Mouse (Mus musculus): ENCODE results near the gene Grin2d. TPM values are rescaled to one million over a fixed set of nuclear protein-coding genes. Genes with fewer than 3 reads are reported as not detected.

The Grin2d gene
- polyA plus RNA-seq, 2 experiments: 0.61 to 4.9 TPM

DNA sequence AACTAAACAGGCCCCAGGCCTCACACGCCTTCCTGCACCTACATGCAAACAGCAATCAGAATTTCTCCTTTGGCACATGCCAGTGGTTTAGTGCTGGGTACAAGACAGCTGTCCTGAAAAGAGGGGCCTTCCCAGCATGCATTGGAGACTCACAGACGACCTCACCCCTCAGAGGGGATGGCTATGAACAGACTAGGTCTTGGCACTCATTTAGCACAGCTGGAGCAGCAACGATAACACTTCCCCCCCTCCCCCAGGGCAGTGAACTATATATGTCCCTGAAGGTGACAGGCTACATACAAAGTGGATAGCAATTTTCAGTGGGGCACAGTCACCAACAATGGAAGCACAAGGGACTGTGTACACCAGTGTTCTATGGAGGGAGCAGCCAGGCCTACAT is 13.7 kb downstream of the Grin2d start:
- no peak overlapping the region for H3K4me2 ChIP-seq (replicated peaks; ENCODE audit: low read depth, low read length, severe bottlenecking)
- TF ChIP-seq POLR2A (IDR thresholded peaks at IDR 0.05; ENCODE audit: borderline replicate concordance, extremely low read depth, insufficient read depth, insufficient read length): no peak
- 67% methylated on average over 3 of the region's 3 CpGs for WGBS
- H3K4me3 ChIP-seq (replicated peaks; ENCODE audit: low read length): no peak overlapping the region
- H3K36me3 ChIP-seq (ENCODE audit: control insufficient read depth, insufficient read depth, low read length): no peaks in the 10 kb centered on the region
- no peak for ATAC-seq (ENCODE audit: low FRiP score, low read depth)
- H3K4me1 ChIP-seq (ENCODE audit: control insufficient read depth, insufficient read depth, low read length): peaks cover 14% of the 10 kb centered on the region
- no peak overlapping the region for H3K9ac ChIP-seq (ENCODE audit: low read depth, low read length, severe bottlenecking)
- H3K27me3 ChIP-seq (ENCODE audit: control insufficient read depth, insufficient read depth, low read length): peaks cover 13% of the 10 kb centered on the region; the same call in 1 of the 2 replicates
- no peak for DNase-seq (ENCODE audit: low spot score)
- H3K9me3 ChIP-seq (ENCODE audit: control insufficient read depth, low read length): no peaks in the 10 kb centered on the region
- no peak overlapping the region for H3K27ac ChIP-seq (replicated peaks; ENCODE audit: low read depth, low read length)

DNA sequence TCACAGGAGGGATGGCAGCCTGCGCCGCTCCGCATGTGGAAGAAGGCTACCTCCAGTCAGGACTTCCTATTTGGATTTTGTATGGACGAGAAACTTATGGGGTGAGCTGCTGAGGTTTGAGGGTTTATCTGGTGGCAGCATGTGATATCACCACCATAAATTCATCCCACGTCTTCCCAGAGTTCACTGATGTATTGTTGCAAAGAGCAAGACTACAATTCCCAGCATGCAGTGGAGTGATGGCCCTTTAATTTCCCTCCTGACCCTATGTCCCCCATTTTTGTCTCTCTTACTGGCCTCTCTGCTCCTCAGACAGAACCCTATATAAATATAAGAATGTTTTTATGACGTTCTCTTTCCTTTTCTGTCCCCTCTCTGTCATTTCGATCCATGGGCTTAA is 15.4 kb downstream of the Grin2d start:
- TF ChIP-seq POLR2A (IDR thresholded peaks at IDR 0.05; ENCODE audit: borderline replicate concordance, extremely low read depth, insufficient read depth, insufficient read length): no peak
- Histone ChIP-seq H3K36me3 (ENCODE audit: control insufficient read depth, insufficient read depth, low read length) (no peaks in the 10 kb centered on the region), H3K4me2 (replicated peaks; ENCODE audit: low read depth, low read length, severe bottlenecking) (no peak overlapping the region), H3K27me3 (ENCODE audit: control insufficient read depth, insufficient read depth, low read length) (peaks cover 10% of the 10 kb centered on the region; the same call in 1 of the 2 replicates), H3K4me1 (ENCODE audit: control insufficient read depth, insufficient read depth, low read length) (peaks cover 9% of the 10 kb centered on the region), H3K4me3 (replicated peaks; ENCODE audit: low read length) (no peak overlapping the region), H3K9me3 (ENCODE audit: control insufficient read depth, low read length) (no peaks in the 10 kb centered on the region), H3K9ac (ENCODE audit: low read depth, low read length, severe bottlenecking) (no peak overlapping the region), H3K27ac (replicated peaks; ENCODE audit: low read depth, low read length) (no peak overlapping the region)
- WGBS: 87% methylated on average over 7 of the region's 7 CpGs
- ATAC-seq (ENCODE audit: low FRiP score, low read depth): no peak
- DNase-seq (ENCODE audit: low spot score): no peak

DNA sequence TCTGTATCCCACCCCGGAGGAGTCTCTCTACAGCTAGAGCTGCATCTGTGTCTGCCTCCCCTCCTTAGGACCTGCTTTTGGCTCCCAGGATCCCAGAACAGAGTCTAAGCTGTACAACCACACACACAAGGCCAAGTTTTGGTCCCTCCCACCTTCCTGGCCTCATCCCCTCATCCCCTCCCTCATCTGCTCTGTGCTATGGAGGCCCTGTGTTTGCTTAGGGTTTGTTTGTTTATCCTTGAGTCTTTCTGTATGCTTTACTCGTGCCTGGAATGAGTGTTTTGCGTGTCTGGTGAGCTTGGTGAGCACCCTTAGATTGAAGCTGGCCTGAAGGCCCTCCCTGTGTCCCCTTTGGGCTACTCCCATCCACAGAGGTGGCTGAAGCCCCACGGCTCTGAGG is 19.2 kb downstream of the Grin2d start:
- 47% methylated on average over 4 of the region's 4 CpGs for WGBS
- ATAC-seq (ENCODE audit: low FRiP score, low read depth): no peak
- no peak overlapping the region for H3K9ac ChIP-seq (ENCODE audit: low read depth, low read length, severe bottlenecking)

DNA sequence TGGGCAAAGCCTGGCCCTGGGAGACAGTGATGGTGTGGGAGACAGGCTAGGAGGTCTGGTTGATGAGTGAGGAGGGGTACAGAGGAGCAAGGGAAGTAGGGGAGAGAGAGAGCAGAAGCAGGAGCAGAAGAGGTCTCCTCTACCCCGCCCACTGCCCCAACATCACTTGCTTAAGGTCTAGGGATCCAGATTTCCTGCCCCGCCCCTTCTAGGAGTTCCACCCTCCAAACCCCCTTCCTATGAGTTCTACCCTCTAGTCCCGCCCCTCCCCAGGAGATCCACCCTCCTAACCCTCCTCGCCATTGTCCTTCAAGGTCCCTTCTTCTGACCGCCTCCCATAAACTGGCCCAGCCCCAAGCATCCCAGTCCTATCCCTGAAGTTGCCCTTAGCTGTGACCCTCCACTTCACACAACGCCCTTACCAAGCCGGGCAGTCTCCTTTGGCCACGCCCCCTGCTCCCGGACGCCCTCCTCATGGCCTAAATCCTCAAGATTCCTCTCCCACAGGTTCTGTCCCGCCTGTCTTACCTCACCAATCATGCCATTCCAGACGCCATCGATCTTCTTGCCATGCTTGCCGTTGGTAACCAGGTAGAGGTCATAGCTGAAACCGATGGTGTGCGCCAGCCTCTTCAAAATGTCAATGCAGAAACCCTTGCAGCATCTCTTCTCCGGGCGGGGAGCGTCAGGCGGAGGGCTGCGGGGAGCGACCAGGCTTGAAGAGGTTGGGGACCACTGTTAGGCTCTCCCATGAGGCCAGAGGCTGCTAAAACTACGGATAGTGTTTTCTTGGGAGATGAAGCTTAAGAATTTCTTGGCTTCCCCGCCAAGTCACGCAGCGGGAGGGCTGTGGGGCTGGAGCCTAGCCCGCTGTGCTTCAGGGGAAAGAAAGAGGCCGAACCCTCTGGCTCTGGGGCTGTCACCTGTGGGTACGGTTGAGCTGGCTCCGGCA is 21.0 kb downstream of the Grin2d start:
- Histone ChIP-seq H3K9me3 (ENCODE audit: control insufficient read depth, low read length) (no peaks in the 10 kb centered on the region), H3K36me3 (ENCODE audit: control insufficient read depth, insufficient read depth, low read length) (no peaks in the 10 kb centered on the region), H3K27me3 (ENCODE audit: control insufficient read depth, insufficient read depth, low read length) (0 out of 2 replicates have a peak, but pooled peaks cover 9% of the 10 kb centered on the region), H3K27ac (replicated peaks; ENCODE audit: low read depth, low read length) (no peak overlapping the region), H3K9ac (ENCODE audit: low read depth, low read length, severe bottlenecking) (peak overlapping the region; percentile 38), H3K4me2 (replicated peaks; ENCODE audit: low read depth, low read length, severe bottlenecking) (peak overlapping the region; percentile 48), H3K4me1 (ENCODE audit: control insufficient read depth, insufficient read depth, low read length) (peaks cover 8% of the 10 kb centered on the region; the same call in 1 of the 2 replicates), H3K4me3 (replicated peaks; ENCODE audit: low read length) (peak overlapping the region; percentile 31)
- no peak for TF ChIP-seq POLR2A (IDR thresholded peaks at IDR 0.05; ENCODE audit: borderline replicate concordance, extremely low read depth, insufficient read depth, insufficient read length)
- DNase-seq (ENCODE audit: low spot score) (no peak), ATAC-seq (ENCODE audit: low FRiP score, low read depth) (peak; percentile 66)
- 3% methylated on average over 27 of the region's 30 CpGs for WGBS

More for the DNA sequence above, 19.2 kb downstream of the Grin2d start:
- no peak overlapping the region for H3K4me2 ChIP-seq (replicated peaks; ENCODE audit: low read depth, low read length, severe bottlenecking)
- H3K4me3 ChIP-seq (replicated peaks; ENCODE audit: low read length): no peak overlapping the region
- no peak for TF ChIP-seq POLR2A (IDR thresholded peaks at IDR 0.05; ENCODE audit: borderline replicate concordance, extremely low read depth, insufficient read depth, insufficient read length)
- no peak for DNase-seq (ENCODE audit: low spot score)
- no peaks in the 10 kb centered on the region for H3K36me3 ChIP-seq (ENCODE audit: control insufficient read depth, insufficient read depth, low read length)
- no peaks in the 10 kb centered on the region for H3K9me3 ChIP-seq (ENCODE audit: control insufficient read depth, low read length)
- peaks cover 8% of the 10 kb centered on the region; the same call in 1 of the 2 replicates for H3K4me1 ChIP-seq (ENCODE audit: control insufficient read depth, insufficient read depth, low read length)
- H3K27me3 ChIP-seq (ENCODE audit: control insufficient read depth, insufficient read depth, low read length): 0 out of 2 replicates have a peak, but pooled peaks cover 9% of the 10 kb centered on the region
- no peak overlapping the region for H3K27ac ChIP-seq (replicated peaks; ENCODE audit: low read depth, low read length)

DNA sequence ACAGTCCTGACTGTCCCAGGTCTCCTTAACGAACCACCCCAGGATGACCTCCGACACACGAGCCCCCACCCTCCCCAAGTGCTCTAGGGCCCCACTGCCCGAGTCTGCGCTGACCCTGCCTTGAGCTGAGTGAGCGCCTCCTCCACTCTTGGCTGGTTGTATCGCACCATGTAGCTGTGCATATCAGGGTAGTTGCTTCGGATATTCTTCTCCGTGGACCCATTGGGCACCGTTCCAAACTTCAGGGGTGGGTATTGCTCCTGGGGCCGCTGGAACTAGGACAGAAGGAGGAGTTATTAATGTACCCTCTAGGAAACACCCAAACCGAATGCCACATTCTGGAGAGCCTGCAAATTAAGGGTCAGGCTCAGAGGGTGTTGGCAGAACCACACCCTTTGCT is 25.1 kb downstream of the Grin2d start:
- Histone ChIP-seq H3K4me3 (replicated peaks; ENCODE audit: low read length) (no peak overlapping the region), H3K4me2 (replicated peaks; ENCODE audit: low read depth, low read length, severe bottlenecking) (no peak overlapping the region), H3K4me1 (ENCODE audit: control insufficient read depth, insufficient read depth, low read length) (peaks cover 6% of the 10 kb centered on the region), H3K36me3 (ENCODE audit: control insufficient read depth, insufficient read depth, low read length) (no peaks in the 10 kb centered on the region), H3K27ac (replicated peaks; ENCODE audit: low read depth, low read length) (no peak overlapping the region), H3K9ac (ENCODE audit: low read depth, low read length, severe bottlenecking) (no peak overlapping the region), H3K27me3 (ENCODE audit: control insufficient read depth, insufficient read depth, low read length) (0 out of 2 replicates have a peak, but pooled peaks cover 6% of the 10 kb centered on the region), H3K9me3 (ENCODE audit: control insufficient read depth, low read length) (no peaks in the 10 kb centered on the region)
- ATAC-seq (ENCODE audit: low FRiP score, low read depth) (no peak), DNase-seq (ENCODE audit: low spot score) (no peak)
- 83% methylated on average over 12 of the region's 12 CpGs for WGBS
- TF ChIP-seq POLR2A (IDR thresholded peaks at IDR 0.05; ENCODE audit: borderline replicate concordance, extremely low read depth, insufficient read depth, insufficient read length): no peak
